Mouse (Mus musculus) right cerebral cortex, postnatal 14 days (tissue): ENCODE measurements around the gene 2210011C24Rik.
"Not testable (repeated sequence)": the region's sequence is repeated elsewhere in the genome, so short reads cannot be mapped to it uniquely, and the experiment has no call there.

Experiments used
- DNase-seq: peaks from one replicate; pipeline ENCODE4 v3.0.0; 2022

Gene 2210011C24Rik

GRCm38 (mm10) chr8:84019738-84020137, 7.8 kb upstream of the 2210011C24Rik start:
- DNase-seq = no peak

GRCm38 (mm10) chr8:84015833-84016232, 3.9 kb upstream of the 2210011C24Rik start:
- DNase-seq = no peak

GRCm38 (mm10) chr8:84012499-84013165, 661 bp upstream of the 2210011C24Rik start:
- DNase-seq = no peak

- DNase-seq = peak; percentile 76
Observed at GRCm38 (mm10) chr8:84010625-84011611, 1.1 kb downstream of the 2210011C24Rik start.

GRCm38 (mm10) chr8:84009876-84010275, 2.1 kb downstream of the 2210011C24Rik start:
- DNase-seq = peak; percentile 82

GRCm38 (mm10) chr8:84008362-84008761, 3.6 kb downstream of the 2210011C24Rik start:
- DNase-seq = no peak

- not testable (repeated sequence) for DNase-seq
Observed at GRCm38 (mm10) chr8:84005502-84005901, 6.5 kb downstream of the 2210011C24Rik start.

GRCm38 (mm10) chr8:84004533-84005201, 7.3 kb downstream of the 2210011C24Rik start:
- DNase-seq = peak; percentile 88

- DNase-seq = no peak
Observed at GRCm38 (mm10) chr8:84003612-84004246, 8.2 kb downstream of the 2210011C24Rik start.

GRCm38 (mm10) chr8:84002957-84003611, 8.9 kb downstream of the 2210011C24Rik start:
- DNase-seq = no peak

- DNase-seq = no peak
Observed at GRCm38 (mm10) chr8:84001281-84002000, 10.5 kb downstream of the 2210011C24Rik start, which contains the start of gene 1700067K01Rik. TSS of gene 1700067K01Rik (plus strand) at chr8:84001502.

- no peak for DNase-seq
Observed at GRCm38 (mm10) chr8:83999825-84000224, 12.1 kb downstream of the 2210011C24Rik start.

GRCm38 (mm10) chr8:83999057-83999705, 12.8 kb downstream of the 2210011C24Rik start:
- no peak for DNase-seq

- DNase-seq = peak; percentile 56
Observed at GRCm38 (mm10) chr8:83998231-83999056, 13.5 kb downstream of the 2210011C24Rik start.

- DNase-seq = peak; percentile 62
Observed at GRCm38 (mm10) chr8:83997511-83998141, 14.3 kb downstream of the 2210011C24Rik start, which contains the start of gene Samd1. TSS of gene Samd1 (plus strand) at chr8:83997672.

GRCm38 (mm10) chr8:83996567-83997505, 15.1 kb downstream of the 2210011C24Rik start:
- DNase-seq = peak; percentile 84

- DNase-seq = peak; percentile 29
Observed at GRCm38 (mm10) chr8:83995973-83996372, 16.0 kb downstream of the 2210011C24Rik start.

GRCm38 (mm10) chr8:83994030-83994429, 17.9 kb downstream of the 2210011C24Rik start:
- no peak for DNase-seq
